Mouse (Mus musculus): ENCODE results near the gene Wasf1. TPM values are rescaled to one million over a fixed set of nuclear protein-coding genes. Genes with fewer than 3 reads are reported as not detected.

Gene Wasf1
- polyA plus RNA-seq, 1 experiment from 2014 or later: 31.9 TPM

DNA sequence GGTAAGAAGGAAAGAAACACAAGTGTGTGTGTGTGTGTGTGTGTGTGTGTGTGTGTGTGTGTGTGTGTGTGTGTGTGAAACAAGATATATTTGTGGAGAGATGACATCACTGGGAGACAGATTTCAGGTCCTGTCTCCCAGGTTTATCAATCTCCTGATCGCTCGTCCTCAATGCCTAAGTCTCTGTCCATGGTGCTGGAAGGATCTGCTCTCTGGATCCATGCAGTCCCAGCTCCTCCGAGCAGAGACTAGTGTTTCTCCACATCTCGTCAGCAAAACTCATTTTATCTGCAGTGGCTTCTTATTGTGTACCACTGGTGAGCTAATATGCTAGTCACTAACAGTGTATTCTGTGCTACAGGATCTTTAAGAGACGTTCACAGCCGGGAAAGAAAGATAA lies 78.1 kb downstream of the Wasf1 start:
- WGBS: 37% methylated on average over 6 of the region's 6 CpGs
- no peak overlapping the region for H3K27ac ChIP-seq
- H3K4me1 ChIP-seq: no peaks in the 10 kb centered on the region
- H3K4me3 ChIP-seq: no peak overlapping the region
- no peaks in the 10 kb centered on the region for H3K9me3 ChIP-seq
- H3K27me3 ChIP-seq (ENCODE audit: insufficient read depth, poor library complexity, severe bottlenecking): no peaks in the 10 kb centered on the region
- DNase-seq (ENCODE audit: low spot score): no peak
- H3K36me3 ChIP-seq: no peaks in the 10 kb centered on the region

DNA sequence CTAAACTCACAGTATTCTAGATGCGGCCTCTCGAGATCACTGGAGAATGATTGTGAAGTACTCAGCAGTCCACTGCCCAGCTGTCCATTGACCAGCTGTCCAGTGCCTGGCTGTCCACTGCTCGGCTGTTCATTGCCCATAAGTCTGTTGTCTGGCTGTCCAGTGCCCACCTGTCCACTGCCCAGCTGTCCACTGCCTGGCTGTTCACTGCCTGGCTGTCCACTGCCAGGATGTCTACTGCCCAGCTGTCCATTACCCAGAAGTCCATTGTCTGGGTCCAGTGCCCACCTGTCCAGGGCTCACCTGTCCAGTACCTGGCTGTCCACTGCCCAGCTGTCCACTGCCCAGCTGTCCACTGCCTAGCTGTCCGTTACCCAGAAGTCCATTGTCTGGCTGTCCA lies 78.7 kb downstream of the Wasf1 start:
- 87% methylated on average over 4 of the region's 4 CpGs for WGBS
- Histone ChIP-seq H3K36me3 (no peaks in the 10 kb centered on the region), H3K27me3 (ENCODE audit: insufficient read depth, poor library complexity, severe bottlenecking) (no peaks in the 10 kb centered on the region), H3K4me3 (no peak overlapping the region), H3K9me3 (no peaks in the 10 kb centered on the region), H3K4me1 (no peaks in the 10 kb centered on the region), H3K27ac (no peak overlapping the region)
- no peak for DNase-seq (ENCODE audit: low spot score)

DNA sequence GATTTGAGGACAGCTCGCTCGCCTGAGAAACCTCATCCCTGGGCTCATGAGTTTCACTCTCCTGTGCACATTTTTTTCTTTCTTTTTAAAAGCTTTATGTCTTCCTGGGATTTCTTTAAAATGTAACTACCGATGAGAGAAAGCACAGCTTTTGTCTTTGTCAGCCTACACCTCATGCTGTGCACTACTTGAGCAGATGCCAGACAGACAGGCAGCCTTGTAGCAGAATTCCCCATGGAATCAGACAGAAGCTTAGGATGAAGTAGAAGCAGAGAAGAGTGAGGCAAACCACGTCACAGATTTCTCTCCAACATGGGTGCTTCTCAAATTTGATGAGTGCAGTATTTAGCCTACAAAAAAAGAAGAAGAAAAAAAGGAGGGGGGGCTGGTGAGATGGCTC lies 81.3 kb downstream of the Wasf1 start:
- H3K27ac ChIP-seq: no peak overlapping the region
- 72% methylated on average over 4 of the region's 4 CpGs for WGBS
- no peaks in the 10 kb centered on the region for H3K36me3 ChIP-seq
- no peak overlapping the region for H3K4me3 ChIP-seq
- DNase-seq (ENCODE audit: low spot score): no peak
- no peaks in the 10 kb centered on the region for H3K27me3 ChIP-seq (ENCODE audit: insufficient read depth, poor library complexity, severe bottlenecking)
- peaks cover 5% of the 10 kb centered on the region for H3K4me1 ChIP-seq
- no peaks in the 10 kb centered on the region for H3K9me3 ChIP-seq

DNA sequence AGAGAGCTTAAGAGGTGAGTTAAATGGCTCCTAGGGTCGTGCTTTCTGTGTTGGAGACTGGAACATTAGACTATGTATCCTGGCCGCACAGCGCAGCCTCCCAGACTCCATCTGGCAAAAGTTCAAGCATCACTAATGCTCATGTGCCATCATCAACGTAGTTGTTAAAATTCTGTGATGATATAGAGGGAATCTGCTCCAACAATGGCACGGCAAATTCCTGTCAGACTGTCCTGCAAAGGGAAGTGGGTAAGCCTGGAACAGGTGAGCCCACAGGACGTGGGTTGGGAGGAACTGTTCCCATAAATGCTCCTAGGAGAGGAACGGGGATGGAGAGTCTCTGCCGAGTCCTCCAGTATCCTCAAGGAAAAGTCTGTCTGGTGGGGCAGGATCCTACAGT lies 85.3 kb downstream of the Wasf1 start:
- DNase-seq (ENCODE audit: low spot score): no peak
- 64% methylated on average over 8 of the region's 8 CpGs for WGBS
- Histone ChIP-seq H3K4me1 (peaks cover 18% of the 10 kb centered on the region), H3K27ac (no peak overlapping the region), H3K27me3 (ENCODE audit: insufficient read depth, poor library complexity, severe bottlenecking) (no peaks in the 10 kb centered on the region), H3K36me3 (no peaks in the 10 kb centered on the region), H3K9me3 (no peaks in the 10 kb centered on the region), H3K4me3 (no peak overlapping the region)

DNA sequence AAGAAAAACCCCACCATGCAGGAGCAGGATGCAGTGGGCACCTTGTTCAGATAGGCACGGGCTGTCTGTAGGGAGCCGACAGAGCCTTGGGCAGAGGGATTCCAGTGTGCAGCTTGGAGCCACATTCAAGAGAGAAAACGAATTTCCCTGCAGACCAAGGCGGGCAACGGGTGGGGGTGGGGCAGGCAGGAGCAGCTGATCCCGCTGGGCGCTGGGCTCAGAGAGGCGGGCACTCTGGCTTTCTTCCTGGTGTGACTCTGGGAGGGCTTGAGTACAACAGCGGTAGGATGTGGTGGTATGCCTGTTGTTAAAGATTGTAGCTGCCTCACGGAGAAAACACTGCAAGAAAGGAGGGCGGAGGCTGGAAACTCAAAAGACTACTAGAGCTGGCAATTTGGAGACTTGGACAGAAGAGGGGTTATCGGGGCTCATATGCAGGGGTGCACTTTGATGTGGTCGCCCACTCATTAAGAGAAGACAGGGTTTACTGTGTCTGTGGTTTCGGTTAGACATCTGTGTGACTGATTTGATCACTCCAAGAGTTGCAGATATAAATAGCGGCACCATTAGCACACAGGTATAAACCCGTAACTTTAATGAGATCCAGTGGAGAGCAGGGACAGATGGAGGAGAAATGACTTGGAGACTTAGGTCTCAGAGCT lies 86.2 kb downstream of the Wasf1 start:
- 10% methylated on average over 16 of the region's 16 CpGs for WGBS
- Histone ChIP-seq H3K36me3 (no peaks in the 10 kb centered on the region), H3K4me3 (peak overlapping the region; percentile 51), H3K27me3 (ENCODE audit: insufficient read depth, poor library complexity, severe bottlenecking) (no peaks in the 10 kb centered on the region), H3K9me3 (no peaks in the 10 kb centered on the region), H3K27ac (peak overlapping the region; percentile 29; the same call in 1 of the 2 replicates), H3K4me1 (peaks cover 18% of the 10 kb centered on the region)
- DNase-seq (ENCODE audit: low spot score): peak; percentile 79

DNA sequence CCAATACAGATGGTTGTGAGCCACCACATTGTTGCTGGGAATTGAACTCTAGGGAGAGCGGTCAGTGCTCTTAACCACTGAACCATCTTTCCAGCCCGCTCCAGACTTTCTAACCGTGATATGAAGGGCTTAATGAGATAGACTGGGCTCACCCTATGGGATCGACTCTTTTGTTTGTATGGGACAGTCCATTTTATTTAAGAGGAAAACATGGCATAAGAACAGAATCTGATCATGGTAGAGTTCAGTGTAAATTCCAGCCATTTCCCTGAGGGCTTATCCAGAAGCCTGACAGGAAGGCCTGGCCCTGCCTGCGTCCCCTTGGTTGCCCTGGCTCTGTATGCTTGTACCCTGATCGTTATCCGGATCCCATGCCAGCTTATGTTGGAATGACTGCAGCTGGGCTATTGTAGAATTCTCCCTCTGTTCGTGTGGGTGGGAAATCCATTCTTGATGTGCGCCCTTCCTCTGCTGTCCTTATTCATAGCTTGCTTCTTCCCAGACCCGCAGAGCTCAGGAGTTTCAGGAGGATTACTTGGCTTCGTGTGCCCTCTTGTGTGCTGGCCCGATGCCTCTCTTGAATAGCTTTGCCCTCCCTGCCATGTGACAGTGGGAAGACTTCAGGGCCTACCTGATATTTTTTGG lies 87.4 kb downstream of the Wasf1 start:
- WGBS: 79% methylated on average over 12 of the region's 12 CpGs
- Histone ChIP-seq H3K9me3 (no peaks in the 10 kb centered on the region), H3K36me3 (no peaks in the 10 kb centered on the region), H3K27me3 (ENCODE audit: insufficient read depth, poor library complexity, severe bottlenecking) (no peaks in the 10 kb centered on the region), H3K4me3 (no peak overlapping the region), H3K27ac (no peak overlapping the region), H3K4me1 (peaks cover 18% of the 10 kb centered on the region)
- DNase-seq (ENCODE audit: low spot score): no peak

DNA sequence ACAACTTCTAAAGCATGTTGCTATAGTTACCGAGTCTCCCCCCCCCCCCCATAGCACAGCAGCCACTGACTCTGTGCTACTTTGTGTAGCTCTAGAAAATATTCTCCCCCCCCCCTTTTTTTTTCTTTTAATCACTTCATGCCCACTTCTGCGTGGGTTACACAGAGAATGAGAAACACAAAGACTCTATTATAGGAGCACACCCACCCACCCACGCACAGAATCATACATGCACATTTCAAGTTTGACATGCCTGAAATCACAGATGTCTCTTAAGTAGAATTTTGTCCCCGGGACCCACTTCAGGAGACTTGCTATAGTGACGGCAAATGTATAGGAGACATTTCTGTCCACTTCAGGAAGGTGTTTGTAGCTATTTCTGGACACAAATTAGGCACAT lies 88.0 kb downstream of the Wasf1 start:
- Histone ChIP-seq H3K4me3 (no peak overlapping the region), H3K4me1 (peaks cover 18% of the 10 kb centered on the region), H3K27ac (no peak overlapping the region), H3K36me3 (no peaks in the 10 kb centered on the region), H3K27me3 (ENCODE audit: insufficient read depth, poor library complexity, severe bottlenecking) (no peaks in the 10 kb centered on the region), H3K9me3 (no peaks in the 10 kb centered on the region)
- no peak for DNase-seq (ENCODE audit: low spot score)
- whole genome bisulfite sequencing: 72% methylated on average over 5 of the region's 5 CpGs

DNA sequence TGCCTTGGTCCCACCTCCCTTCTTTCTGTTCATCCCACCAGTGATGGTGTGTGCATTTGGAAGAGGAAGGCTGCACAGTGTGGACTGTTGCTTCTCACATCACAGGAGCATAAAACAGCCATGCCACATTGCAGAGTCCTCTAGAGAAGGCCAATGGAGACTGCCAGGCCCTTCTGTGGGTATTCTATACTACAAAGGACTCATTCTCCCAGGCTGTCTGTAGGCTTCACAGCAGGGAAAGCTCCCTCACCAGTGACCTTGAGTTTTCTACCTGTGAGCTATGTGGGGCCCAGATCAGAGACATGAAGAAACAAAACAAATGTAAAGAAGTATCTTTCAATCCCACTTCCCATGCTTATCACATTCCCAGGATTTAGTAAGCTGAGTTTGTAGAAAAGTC lies 100.5 kb downstream of the Wasf1 start:
- no peak for DNase-seq (ENCODE audit: low spot score)
- Histone ChIP-seq H3K4me1 (peaks cover 4% of the 10 kb centered on the region), H3K36me3 (no peaks in the 10 kb centered on the region), H3K27me3 (ENCODE audit: insufficient read depth, poor library complexity, severe bottlenecking) (no peaks in the 10 kb centered on the region), H3K27ac (no peak overlapping the region), H3K4me3 (no peak overlapping the region), H3K9me3 (no peaks in the 10 kb centered on the region)

DNA sequence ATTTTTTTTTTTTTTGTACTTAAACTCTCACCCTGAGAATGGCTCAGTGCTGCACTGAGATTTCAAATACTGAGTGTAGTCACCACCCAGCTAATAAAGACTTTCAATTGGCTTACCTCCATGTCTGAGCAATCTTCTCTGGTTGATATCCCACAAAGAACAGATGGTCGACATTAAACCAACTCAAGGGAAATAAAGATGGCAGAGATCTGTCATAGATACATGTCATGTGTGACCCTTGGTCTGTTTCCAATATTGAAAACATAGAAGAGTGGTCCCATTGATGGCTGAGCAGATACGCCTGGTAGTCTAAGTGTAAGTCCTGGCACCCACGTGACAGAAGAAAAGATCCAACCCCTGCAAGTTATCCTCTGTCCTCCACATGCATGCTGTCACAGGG lies 101.3 kb downstream of the Wasf1 start:
- 83% methylated on average over 3 of the region's 3 CpGs for WGBS
- H3K9me3 ChIP-seq: no peaks in the 10 kb centered on the region
- H3K4me1 ChIP-seq: peaks cover 4% of the 10 kb centered on the region

DNA sequence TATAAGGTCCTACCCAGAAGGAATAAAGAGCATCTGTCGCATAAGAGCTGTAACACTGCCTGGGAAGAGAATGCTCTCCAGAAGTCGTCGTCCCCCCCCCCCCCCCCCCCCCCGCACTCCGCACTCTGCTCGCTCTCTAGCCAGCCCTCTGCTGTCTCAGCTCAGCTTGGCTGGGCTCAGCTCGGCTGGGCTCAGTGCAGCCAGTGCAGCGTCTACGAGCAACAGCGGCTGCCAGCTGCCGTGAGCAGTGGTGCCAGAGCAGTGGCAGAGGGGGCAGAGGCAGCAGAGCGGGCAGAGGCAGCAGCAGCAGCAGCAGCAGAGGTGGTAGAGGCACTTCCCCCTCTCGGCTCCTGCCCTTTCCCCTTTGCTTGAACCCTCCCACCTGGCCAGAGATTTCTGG lies 102.1 kb downstream of the Wasf1 start:
- no peaks in the 10 kb centered on the region for H3K9me3 ChIP-seq
- no peak overlapping the region for H3K27ac ChIP-seq
- H3K27me3 ChIP-seq (ENCODE audit: insufficient read depth, poor library complexity, severe bottlenecking): no peaks in the 10 kb centered on the region
- H3K36me3 ChIP-seq: no peaks in the 10 kb centered on the region
- no peak for DNase-seq (ENCODE audit: low spot score)
- H3K4me3 ChIP-seq: peak overlapping the region; percentile 40
- WGBS: 31% methylated on average over 8 of the region's 13 CpGs
- peaks cover 4% of the 10 kb centered on the region for H3K4me1 ChIP-seq

More for the DNA sequence above, 101.3 kb downstream of the Wasf1 start:
- Histone ChIP-seq H3K4me3 (no peak overlapping the region), H3K27ac (no peak overlapping the region), H3K27me3 (ENCODE audit: insufficient read depth, poor library complexity, severe bottlenecking) (no peaks in the 10 kb centered on the region), H3K36me3 (no peaks in the 10 kb centered on the region)
- DNase-seq (ENCODE audit: low spot score): no peak

Other genes starting within 250 kb of the Wasf1 start
- gene Mettl24, start 200.2 kb upstream of the Wasf1 start, polyA plus RNA-seq (2016; fragmentation: Nextera tagmentation; extraction: Ambion mirVana): 2.4 and 2.6 TPM in 2 replicates
- gene Cdc40, start 164 bp upstream of the Wasf1 start, polyA plus RNA-seq (2016; fragmentation: Nextera tagmentation; extraction: Ambion mirVana): 27.3 and 31.7 TPM in 2 replicates
- gene Gpr6, start 188.8 kb downstream of the Wasf1 start, polyA plus RNA-seq (2016; fragmentation: Nextera tagmentation; extraction: Ambion mirVana): not detected in 2 replicates